Mouse (Mus musculus) liver, embryonic 18 days (tissue): ENCODE measurements around the gene Spryd7. TPM values are rescaled to one million over a fixed set of nuclear protein-coding genes. Genes with fewer than 3 reads are reported as not detected.

Experiments used
- polyA plus RNA-seq: library from polyadenylated mRNA; depleted of rRNA; stranded (reverse); fragments of >200 nt; gene quantifications from 2 replicates; pipeline ENCODE4 v1.2.3, GENCODE M21; 2012; rRNA removed

The Spryd7 gene
- 4.2 TPM in 2 replicates for polyA plus RNA-seq

DNA sequence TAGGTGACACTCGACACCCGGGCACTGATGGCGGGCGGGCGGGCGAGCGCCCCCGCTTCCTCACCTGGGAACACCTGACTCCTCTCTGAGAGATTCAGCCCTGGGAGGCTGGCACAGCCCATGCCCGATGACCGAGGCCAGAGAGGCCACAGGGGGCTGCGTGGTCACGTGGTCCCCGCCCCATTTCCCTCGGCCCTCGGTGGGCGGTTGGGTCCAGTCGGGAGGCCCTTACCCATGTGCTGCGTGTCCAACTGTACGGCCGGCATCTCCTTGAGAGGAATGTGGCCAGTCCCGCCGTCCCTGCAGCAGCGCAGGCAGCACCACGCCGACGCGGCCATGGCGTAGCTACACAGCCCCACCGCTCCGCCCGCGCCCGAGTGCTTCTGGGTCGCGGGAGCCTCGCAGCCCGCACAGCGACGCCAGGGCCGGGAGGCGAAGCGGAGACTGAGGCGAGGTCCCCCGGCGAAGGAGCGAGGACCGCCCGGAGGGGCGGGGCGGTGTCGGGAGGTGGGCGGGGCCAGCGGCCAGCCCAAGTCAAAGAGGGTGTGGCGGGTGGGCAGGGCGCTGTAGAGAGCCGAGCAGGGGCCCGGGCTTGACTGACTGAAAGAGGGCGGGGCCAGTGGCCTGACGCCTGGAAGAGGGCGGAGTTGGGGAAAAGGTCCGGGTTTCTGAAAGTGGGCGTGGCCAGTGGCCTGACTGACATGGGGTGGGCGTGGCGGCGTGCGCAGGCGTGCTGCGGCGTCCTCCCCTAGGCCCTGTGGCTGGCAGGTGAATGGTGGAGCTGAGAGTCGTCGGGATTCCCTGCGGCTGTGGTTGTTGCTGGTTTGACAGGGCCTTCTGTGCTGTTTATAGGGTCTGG is at the start of gene Spryd7:
Spryd7 (minus strand) TSS at position 598 of the 859 bp plus-strand sequence.

DNA sequence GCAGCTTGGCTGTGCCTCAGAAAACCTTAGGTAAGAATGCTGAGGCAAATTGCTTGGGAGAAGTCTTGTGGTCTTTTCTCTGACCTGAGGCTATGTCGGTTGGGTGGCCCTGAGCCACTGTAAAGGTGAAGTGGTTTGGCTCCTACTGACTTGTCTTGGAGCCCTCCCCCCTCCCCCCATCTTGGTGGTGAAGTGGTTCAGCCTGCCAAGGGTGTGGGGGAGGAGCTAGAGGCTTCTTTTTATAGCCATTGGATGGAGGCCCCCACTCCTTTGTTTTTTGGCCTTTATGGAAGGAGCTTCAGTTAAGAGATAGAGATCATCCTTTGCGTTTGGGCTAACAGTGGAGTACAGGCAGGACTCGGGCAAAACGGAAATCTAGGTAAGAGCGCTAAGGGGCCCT is 41.3 kb upstream of the Spryd7 start, which contains the start of gene Trim13:
Trim13 (plus strand) TSS at position 280 of the 400 bp plus-strand sequence.

Other genes starting within 250 kb of the Spryd7 start
- 3.3 and 3.5 TPM in 2 replicates for gene Arl11, start 247.1 kb downstream of the Spryd7 start, polyA plus RNA-seq
- 2.1 and 3.3 TPM in 2 replicates for gene Ebpl, start 196.4 kb downstream of the Spryd7 start, polyA plus RNA-seq
- 8.5 and 9.0 TPM in 2 replicates for gene Kpna3, start 117.0 kb downstream of the Spryd7 start, polyA plus RNA-seq
- 1.7 and 2.5 TPM in 2 replicates for gene Trim13, start 41.4 kb upstream of the Spryd7 start, polyA plus RNA-seq
- 0.02 TPM in 2 replicates for gene Kcnrg, start 50.6 kb upstream of the Spryd7 start, polyA plus RNA-seq